Mouse (Mus musculus) intestine, embryonic 14.5 days (tissue): ENCODE results near the gene Rpusd1. TPM values are rescaled to one million over a fixed set of nuclear protein-coding genes. Genes with fewer than 3 reads are reported as not detected.
A peak's percentile ranks its signal among the peaks of the same experiment; 100 is the strongest.

Experiments used
- ATAC-seq: fragments of 200-750 bp; cut with Nextera tagmentation; replicated peaks from 2 replicates; pipeline ENCODE4 v1.8.0; 2017; ENCODE audit warnings: low read depth, moderate number of reproducible peaks, moderate TSS enrichment, moderate library complexity; ENCODE audit not compliant: low FRiP score, low TSS enrichment
- DNase-seq: peaks from one replicate; pipeline ENCODE4 v3.0.0-alpha.2; 2018; ENCODE audit warnings: low spot score
- H3K27ac ChIP-seq: fragments of 300-500 bp; sonication (generic); 2 replicates; pipeline ENCODE4 v1.5.1; 2014; ENCODE audit warnings: low read depth, mild to moderate bottlenecking, control low read depth
- H3K27me3 ChIP-seq: fragments of 300-500 bp; sonication (generic); replicated peaks from 2 replicates; pipeline ENCODE4 v1.6.1; 2014; ENCODE audit warnings: low read length, control low read depth; ENCODE audit not compliant: control insufficient read depth, insufficient read depth
- H3K36me3 ChIP-seq: fragments of 300-500 bp; sonication (generic); 2 replicates; pipeline ENCODE4 v1.6.1; 2014; ENCODE audit warnings: low read length, control low read depth; ENCODE audit not compliant: control insufficient read depth, insufficient read depth
- H3K4me1 ChIP-seq: fragments of 300-500 bp; sonication (generic); replicated peaks from 2 replicates; pipeline ENCODE4 v1.6.1; 2014; ENCODE audit warnings: low read length, control low read depth, mixed read lengths; ENCODE audit not compliant: control insufficient read depth, insufficient read depth
- H3K4me2 ChIP-seq: fragments of 300-500 bp; sonication (generic); 2 replicates; pipeline ENCODE4 v1.6.1; 2014; ENCODE audit warnings: low read length
- H3K4me3 ChIP-seq: fragments of 300-500 bp; sonication (generic); 2 replicates; pipeline ENCODE4 v1.5.1; 2014; ENCODE audit warnings: low read depth, low read length, control low read depth, mixed read lengths
- H3K9ac ChIP-seq: fragments of 300-500 bp; sonication (generic); 2 replicates; pipeline ENCODE4 v1.6.1; 2014; ENCODE audit warnings: mild to moderate bottlenecking, low read length
- H3K9me3 ChIP-seq: fragments of 300-500 bp; sonication (generic); 2 replicates; pipeline ENCODE4 v1.6.1; 2016; ENCODE audit warnings: low read length, control low read depth; ENCODE audit not compliant: control insufficient read depth
- WGBS: fragments of 180-500 bp; shearing (Covaris S2); extraction: QIAGEN DNeasy Blood & Tissue Kit; methylation state at CpG from one replicate; pipeline ENCODE4 v1.1.7; 2014; 5-methylcytosine and 5-hydroxymethylcytosine counted together
- polyA plus RNA-seq: library from polyadenylated mRNA; unstranded; fragments of >200 nt; fragmentation: Nextera tagmentation; extraction: Ambion mirVana; gene quantifications from 2 replicates; pipeline ENCODE4 v1.2.1, GENCODE M21; 2014

Gene Rpusd1
- 23.7 and 24.6 TPM in 2 replicates for polyA plus RNA-seq

DNA sequence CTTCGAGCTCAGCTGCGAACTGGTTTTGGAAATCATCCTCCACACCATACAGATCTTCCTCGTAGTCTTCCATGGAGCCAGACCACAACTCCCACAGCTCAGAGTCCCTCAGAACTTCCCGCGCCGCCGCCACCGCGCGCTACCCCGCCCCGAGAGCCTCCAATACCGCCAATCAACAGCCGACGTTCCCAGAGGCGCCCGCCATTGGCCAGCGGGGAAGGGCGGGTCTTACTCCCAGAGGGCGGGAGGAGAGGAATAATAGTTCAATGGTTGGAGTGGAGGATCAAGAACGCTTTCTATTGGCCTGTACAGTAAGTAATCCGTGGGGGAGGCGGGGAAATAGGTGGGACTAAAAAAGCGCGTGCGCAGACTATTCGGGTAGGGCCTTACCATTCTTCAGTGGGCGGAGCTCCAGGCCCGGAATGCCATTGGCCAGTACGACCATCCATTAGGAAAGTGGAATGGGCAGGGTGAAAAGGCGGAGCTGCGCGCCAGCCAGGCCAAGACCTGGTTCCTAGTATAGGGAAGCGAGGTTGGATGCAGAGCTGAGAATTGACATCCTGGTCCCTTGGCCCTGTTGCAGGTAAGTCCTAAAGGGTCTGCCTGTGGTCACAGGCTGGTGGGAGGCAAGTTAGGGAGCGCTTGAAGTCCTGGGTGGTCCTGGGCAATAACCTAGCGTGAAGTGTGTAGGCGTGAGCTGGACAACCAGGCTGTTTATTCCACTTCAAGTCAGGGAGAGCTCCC is at the start of gene Rpusd1, which contains the start of gene Chtf18:
Gene Rpusd1 (plus strand): TSS at position 406 of the 744 bp plus-strand sequence.
Gene Chtf18 (minus strand): TSS at position 155 of the 744 bp plus-strand sequence.
- no peaks in the 10 kb centered on the region for H3K9me3 ChIP-seq
- H3K4me2 ChIP-seq = peak within 1 kb of the TSS; percentile 97
- peaks cover 14% of the 10 kb centered on the region for H3K4me1 ChIP-seq
- H3K9ac ChIP-seq = peak within 1 kb of the TSS; percentile 84
- H3K36me3 ChIP-seq = peaks cover 36% of the 10 kb centered on the region
- peak; percentile 97 for ATAC-seq
- H3K27ac ChIP-seq = no peak within 1 kb of the TSS
- H3K4me3 ChIP-seq = peak within 1 kb of the TSS; percentile 68
- under 1% methylated on average over 37 of the region's 37 CpGs for WGBS
- H3K27me3 ChIP-seq = no peaks in the 10 kb centered on the region
- peak; percentile 96 for DNase-seq

DNA sequence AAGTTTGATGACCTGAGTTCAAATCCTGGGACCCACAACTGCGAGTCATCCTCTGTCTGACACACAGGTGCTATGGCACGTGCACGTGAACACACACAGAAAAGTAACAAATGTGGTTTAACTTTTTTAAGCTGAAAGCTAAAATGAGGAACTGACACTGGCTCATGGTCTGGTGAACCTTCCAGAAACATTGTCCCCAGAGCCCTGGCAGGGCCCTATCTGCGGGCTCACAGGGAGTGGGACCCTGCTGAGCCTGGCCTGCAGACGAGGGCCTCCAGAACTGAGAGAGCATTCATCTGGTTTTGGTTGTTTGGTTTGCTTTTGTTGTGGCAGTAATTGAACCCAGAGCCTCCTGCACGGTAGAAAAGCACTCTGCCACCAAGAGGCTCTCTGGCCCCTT is 49.5 kb upstream of the Rpusd1 start:
- H3K4me1 ChIP-seq = no peaks in the 10 kb centered on the region
- no peaks in the 10 kb centered on the region for H3K36me3 ChIP-seq
- no peak for ATAC-seq
- no peak overlapping the region for H3K4me3 ChIP-seq
- H3K4me2 ChIP-seq = no peak overlapping the region
- no peaks in the 10 kb centered on the region for H3K27me3 ChIP-seq
- H3K9me3 ChIP-seq = no peaks in the 10 kb centered on the region
- WGBS = 74% methylated on average over 6 of the region's 6 CpGs
- no peak overlapping the region for H3K9ac ChIP-seq
- DNase-seq = no peak
- no peak overlapping the region for H3K27ac ChIP-seq

DNA sequence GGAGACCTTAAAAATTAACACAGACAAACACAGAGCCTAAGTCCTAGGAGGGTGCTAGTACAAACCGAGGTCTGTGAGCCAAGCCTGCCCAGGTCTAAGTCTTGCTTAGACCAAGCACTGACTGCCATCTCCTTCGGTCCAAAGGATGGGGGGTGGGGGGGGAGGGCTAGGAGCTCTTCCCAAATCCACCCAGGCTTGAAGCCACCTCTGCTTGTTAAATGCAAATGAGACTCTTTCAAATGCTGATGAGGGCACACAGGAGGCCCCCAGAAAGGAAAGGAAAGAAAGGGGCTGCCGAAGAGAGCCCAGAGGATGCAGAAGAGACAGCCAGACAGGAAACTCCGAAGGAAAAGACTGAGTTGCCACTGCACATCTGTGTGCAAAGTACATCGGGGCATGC is 47.7 kb upstream of the Rpusd1 start:
- Histone ChIP-seq H3K9ac (no peak overlapping the region), H3K36me3 (no peaks in the 10 kb centered on the region), H3K4me2 (no peak overlapping the region), H3K4me1 (no peaks in the 10 kb centered on the region), H3K4me3 (no peak overlapping the region), H3K27me3 (no peaks in the 10 kb centered on the region), H3K9me3 (no peaks in the 10 kb centered on the region), H3K27ac (no peak overlapping the region)
- no peak for DNase-seq
- no peak for ATAC-seq
- WGBS = 17% methylated on average over 5 of the region's 5 CpGs

GRCm38 (mm10) chr17:25681636-25682035 is 45.8 kb upstream of the Rpusd1 start:
- no peak overlapping the region for H3K9ac ChIP-seq
- no peak overlapping the region for H3K27ac ChIP-seq
- no peak for DNase-seq
- H3K27me3 ChIP-seq = no peaks in the 10 kb centered on the region
- ATAC-seq = no peak
- H3K9me3 ChIP-seq = no peaks in the 10 kb centered on the region
- WGBS = 81% methylated on average over 4 of the region's 4 CpGs
- H3K4me1 ChIP-seq = no peaks in the 10 kb centered on the region
- H3K4me3 ChIP-seq = no peak overlapping the region
- H3K4me2 ChIP-seq = no peak overlapping the region
- H3K36me3 ChIP-seq = no peaks in the 10 kb centered on the region

- ATAC-seq (no peak), DNase-seq (no peak)
- no peaks in the 10 kb centered on the region for H3K27me3 ChIP-seq
- 41% methylated on average over 7 of the region's 7 CpGs for WGBS
- no peaks in the 10 kb centered on the region for H3K4me1 ChIP-seq
- no peaks in the 10 kb centered on the region for H3K9me3 ChIP-seq
- H3K9ac ChIP-seq = no peak overlapping the region
- H3K4me2 ChIP-seq = no peak overlapping the region
- no peaks in the 10 kb centered on the region for H3K36me3 ChIP-seq
- no peak overlapping the region for H3K4me3 ChIP-seq
- H3K27ac ChIP-seq = no peak overlapping the region
Measured at GRCm38 (mm10) chr17:25686323-25686722, 41.1 kb upstream of the Rpusd1 start.

DNA sequence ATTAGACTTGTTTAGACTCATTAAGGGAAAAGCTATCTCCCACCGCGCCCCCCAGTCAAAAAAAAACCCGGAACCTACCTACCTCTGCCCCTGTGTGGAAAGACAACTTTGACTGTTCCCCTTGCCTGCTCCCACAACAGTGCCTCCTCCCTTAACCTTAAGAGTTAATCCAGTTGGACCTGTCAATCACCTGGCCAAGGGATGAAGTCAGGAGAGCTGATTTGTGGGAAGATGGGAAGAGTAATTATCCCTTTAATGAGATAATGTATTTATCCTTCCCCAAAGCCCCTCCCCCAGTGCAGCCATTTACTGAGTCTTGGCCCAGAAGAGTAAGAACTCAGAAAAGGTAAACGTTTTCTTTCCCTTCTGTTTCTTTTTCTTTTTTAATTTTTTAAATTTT is 38.5 kb upstream of the Rpusd1 start:
- Histone ChIP-seq H3K4me1 (no peaks in the 10 kb centered on the region), H3K36me3 (no peaks in the 10 kb centered on the region), H3K27me3 (no peaks in the 10 kb centered on the region), H3K9me3 (no peaks in the 10 kb centered on the region), H3K4me3 (no peak overlapping the region), H3K9ac (no peak overlapping the region), H3K27ac (no peak overlapping the region), H3K4me2 (no peak overlapping the region)
- no peak for DNase-seq
- 80% methylated on average over 4 of the region's 4 CpGs for WGBS
- no peak for ATAC-seq

DNA sequence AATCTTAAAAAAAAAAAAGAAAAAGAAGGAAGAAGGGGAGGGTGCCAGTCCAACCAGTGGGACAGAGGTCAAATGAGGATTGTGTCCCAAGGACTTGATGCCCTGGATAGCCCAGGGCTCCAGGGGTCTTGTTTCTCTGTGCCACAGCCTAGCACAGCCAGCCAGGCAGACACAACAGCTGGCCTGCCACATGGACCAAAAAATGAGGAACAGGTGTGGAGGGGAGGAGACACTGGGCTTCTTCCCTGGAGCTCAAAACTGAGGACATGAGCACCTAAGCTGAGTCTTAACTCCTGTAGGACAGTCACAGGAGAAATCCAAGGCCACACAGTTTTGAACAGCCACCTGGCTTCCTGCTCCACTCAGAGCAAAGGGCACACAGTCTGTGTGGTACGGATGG is 31.2 kb upstream of the Rpusd1 start:
- no peak overlapping the region for H3K4me3 ChIP-seq
- H3K27me3 ChIP-seq = no peaks in the 10 kb centered on the region
- no peak overlapping the region for H3K4me2 ChIP-seq
- H3K4me1 ChIP-seq = no peaks in the 10 kb centered on the region
- H3K36me3 ChIP-seq = no peaks in the 10 kb centered on the region
- no peak for DNase-seq
- no peak overlapping the region for H3K27ac ChIP-seq
- ATAC-seq = no peak
- H3K9ac ChIP-seq = no peak overlapping the region
- no peaks in the 10 kb centered on the region for H3K9me3 ChIP-seq
- WGBS = 38% methylated on average over 1 of the region's 1 CpGs

DNA sequence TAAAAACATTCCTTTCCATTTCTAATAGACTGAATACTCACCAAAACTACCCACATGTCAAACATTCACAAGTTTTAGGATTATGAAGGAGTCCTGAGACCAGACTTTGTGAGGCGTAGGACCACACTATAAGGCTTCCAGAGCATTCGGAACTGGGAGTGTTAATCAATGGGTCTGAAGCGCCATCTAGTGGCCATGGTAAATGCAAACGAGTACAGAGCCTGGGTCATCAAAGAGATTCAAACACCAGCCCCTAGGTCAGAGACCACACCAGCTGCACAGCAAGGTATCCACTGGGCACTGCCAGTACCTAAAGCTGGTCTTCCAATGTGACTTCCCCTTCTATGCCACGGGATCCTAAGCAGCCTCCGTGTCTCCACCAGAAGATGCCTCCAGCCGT is 29.0 kb upstream of the Rpusd1 start:
- H3K27ac ChIP-seq = no peak overlapping the region
- H3K27me3 ChIP-seq = no peaks in the 10 kb centered on the region
- H3K9ac ChIP-seq = no peak overlapping the region
- no peak overlapping the region for H3K4me2 ChIP-seq
- H3K4me1 ChIP-seq = no peaks in the 10 kb centered on the region
- H3K9me3 ChIP-seq = no peaks in the 10 kb centered on the region
- 13% methylated on average over 7 of the region's 7 CpGs for WGBS
- peak; percentile 87 for DNase-seq
- H3K36me3 ChIP-seq = no peaks in the 10 kb centered on the region
- H3K4me3 ChIP-seq = no peak overlapping the region
- ATAC-seq = peak; percentile 80; the same call in 1 of the 2 replicates
